In the genomic region with DNA sequence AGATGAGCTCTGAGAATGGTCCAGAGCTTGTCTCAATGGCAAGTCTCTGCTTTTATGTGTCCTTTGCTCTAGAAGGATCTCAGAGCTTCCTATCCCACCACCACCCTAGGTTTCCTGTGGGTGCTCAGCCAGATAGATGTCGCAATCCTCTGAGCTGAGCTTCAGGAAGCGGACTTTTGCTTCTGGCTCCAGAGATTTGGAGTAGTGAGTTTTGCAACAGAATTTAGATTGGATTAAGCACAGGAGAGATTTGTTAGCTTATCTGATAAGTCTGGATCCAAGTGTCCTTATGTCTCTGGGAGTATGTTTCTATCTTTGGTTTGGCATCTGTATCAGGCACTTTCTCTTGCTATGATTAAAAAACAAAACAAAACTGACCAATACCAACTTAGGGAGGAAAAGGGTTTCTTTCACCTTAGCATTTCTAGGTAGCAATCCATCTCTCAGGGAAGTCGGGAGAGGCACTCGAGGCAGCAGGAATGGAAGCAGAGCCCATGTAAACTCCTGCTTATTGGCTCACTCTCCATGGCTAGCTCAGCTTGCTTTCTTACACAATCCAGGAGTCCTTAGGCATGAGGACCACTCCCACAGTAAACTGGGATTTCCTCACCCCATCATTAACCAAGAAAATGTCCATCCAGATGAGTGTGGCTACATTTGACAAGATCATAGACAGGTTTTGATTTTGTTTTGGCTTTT, we compare ENCODE assay signal across 11 mouse cellular contexts. TPM values are rescaled to one million over a fixed set of nuclear protein-coding genes. Genes with fewer than 3 reads are reported as not detected.
DNase-seq lines count a peak whose midpoint lies in the region; ATAC-seq and TF ChIP-seq lines count a peak whose summit lies in the region.
"Had no signal": no experiment of that assay in that cellular context is flagged by ENCODE, and none has a peak within 500 bp of the region (broad histone marks: within the 10 kb centered on the region; RNA-seq: fewer than 3 reads in every experiment).

No protein-coding gene starts in this region.

- TF ChIP-seq POLR2A in myocyte (IDR thresholded peaks at IDR 0.05; ENCODE audit: insufficient read length, low read depth), result no peak

- H3K27ac ChIP-seq in left cerebral cortex, adult 2 months, result no peak overlapping the region
- H3K27ac ChIP-seq: forebrain, embryonic 10.5 days; neural tube, embryonic 13.5 days had no signal

- H3K4me2 ChIP-seq in myocyte (ENCODE audit: low read depth), result no peak overlapping the region
- H3K4me2 ChIP-seq: neural tube, embryonic 13.5 days had no signal

- TF ChIP-seq CTCF in left cerebral cortex, adult 2 months (IDR thresholded peaks at IDR 0.05), result no peak

- no peak overlapping the region for H3K4me3 ChIP-seq in myocyte
- no peak overlapping the region for H3K4me3 ChIP-seq in left cerebral cortex, adult 2 months
- H3K4me3 ChIP-seq: forebrain, embryonic 10.5 days; megakaryocyte, embryonic 14.5 days; neural tube, embryonic 13.5 days had no signal

- intact Hi-C loops in left cerebral cortex, adult 2 months (cut with DNase I), result no loop called here

- H3K27me3 ChIP-seq in myocyte (ENCODE audit: control insufficient read depth, insufficient read depth, insufficient read length), result no peaks in the 10 kb centered on the region
- H3K27me3 ChIP-seq: neural tube, embryonic 13.5 days had no signal

- peak; percentile 43 for DNase-seq in kidney, adult 11 months
- DNase-seq in kidney, postnatal 4 days, result no peak
- peak; percentile 41 to 66 for DNase-seq in kidney, postnatal 25 days
- no peak for DNase-seq in left cerebral cortex, adult 2 months (ENCODE audit: extremely low spot score in 1 of 2, low spot score in 2 of 2)
- DNase-seq: right cerebral cortex, postnatal 14 days had no signal

- peak; percentile 70 for ATAC-seq in common myeloid progenitor, adult 5-6 weeks (replicated peaks; ENCODE audit: low read depth, poor library complexity, severe bottlenecking)
- ATAC-seq in cerebellum, adult (ENCODE audit: insufficient number of reproducible peaks, low FRiP score, low TSS enrichment), result no peak

- no peaks in the 10 kb centered on the region for H3K36me3 ChIP-seq in myocyte (ENCODE audit: control insufficient read depth, insufficient read depth)
- H3K36me3 ChIP-seq: forebrain, embryonic 10.5 days; neural tube, embryonic 13.5 days had no signal

- H3ac ChIP-seq in myocyte (ENCODE audit: control insufficient read depth, insufficient read length), result no peak overlapping the region

- no peaks in the 10 kb centered on the region for H3K79me2 ChIP-seq in myocyte (ENCODE audit: control insufficient read depth, insufficient read depth)

TF ChIP-seq in myocyte, 11 proteins besides CTCF, POLR2A, EP300 and RAD21:
- no peak for TF ChIP-seq POLR2AphosphoS2 (IDR thresholded peaks at IDR 0.05; ENCODE audit: insufficient read length, low read depth)
- TF ChIP-seq TCF12 (IDR thresholded peaks at IDR 0.05; ENCODE audit: insufficient read depth, poor library complexity, severe bottlenecking), result no peak
- no peak for TF ChIP-seq TCF3 (IDR thresholded peaks at IDR 0.05; ENCODE audit: insufficient read length, low read depth)
- peak; percentile 82 for TF ChIP-seq CEBPB (IDR thresholded peaks at IDR 0.05; ENCODE audit: insufficient read depth, poor library complexity, severe bottlenecking)
- no peak for TF ChIP-seq MAX (IDR thresholded peaks at IDR 0.05; ENCODE audit: low read depth)
- no peak for TF ChIP-seq SRF (IDR thresholded peaks at IDR 0.05; ENCODE audit: control insufficient read depth, insufficient read length, low read depth)

RNA-seq across cellular contexts. Expression of a gene that starts 5.4 kb away (rescaled TPM):
- total RNA-seq in common myeloid progenitor, adult 5-6 weeks (2017), result 70.8 and 79.8 TPM in 2 replicates
- 43.4 TPM for polyA plus RNA-seq in myocyte (2012; fragmentation: generic; extraction: Trizol)
- total RNA-seq in left cerebral cortex, adult 2 months (2021), result 10 to 100 TPM; 32.4 to 33.0 TPM

RNA-seq across cellular contexts. Expression of a gene that starts 50.1 kb away (rescaled TPM):
- 100.0 and 104 TPM in 2 replicates for total RNA-seq in common myeloid progenitor, adult 5-6 weeks (2017)
- 101 TPM for polyA plus RNA-seq in myocyte (2012; fragmentation: generic; extraction: Trizol)
- 10 to 100 TPM; 85.9 to 91.9 TPM for total RNA-seq in left cerebral cortex, adult 2 months (2021)

RNA-seq across cellular contexts. Expression of a gene that starts 50.2 kb away (rescaled TPM):
- 48.6 and 72.2 TPM in 2 replicates for total RNA-seq in common myeloid progenitor, adult 5-6 weeks (2017)
- 9.3 TPM for polyA plus RNA-seq in myocyte (2012; fragmentation: generic; extraction: Trizol)
- total RNA-seq in left cerebral cortex, adult 2 months (2021), result 10 to 100 TPM; 19.0 to 19.6 TPM

Comparison
In these comparisons a context has a peak if more than half of its experiments do, and no peak if none do; other contexts are left out.
1. DNase-seq: peak in kidney, adult 11 months (single experiment) and kidney, postnatal 25 days (2 of 2); none in kidney, postnatal 4 days (0 of 2) and left cerebral cortex, adult 2 months (0 of 2).